Mouse (Mus musculus): Measurements from ENCODE around the gene Efcab9. TPM values are rescaled to one million over a fixed set of nuclear protein-coding genes. Genes with fewer than 3 reads are reported as not detected.

Efcab9 gene
- polyA plus RNA-seq, 1 experiment from 2014 or later = 0.21 TPM

GRCm38 (mm10) chr11:32549236-32549635, 17.4 kb upstream of the Efcab9 start:
- no peak for TF ChIP-seq CTCF (IDR thresholded peaks at IDR 0.05; ENCODE audit: low read depth)
- no peak for TF ChIP-seq EP300 (IDR thresholded peaks at IDR 0.05; ENCODE audit: low read depth)
- WGBS (ENCODE audit: insufficient replicate concordance) = 87% methylated on average over 6 of the region's 6 CpGs
- Histone ChIP-seq H3K4me2 (ENCODE audit: low read depth, low read length) (no peak overlapping the region), H3K27me3 (ENCODE audit: insufficient read depth, low read length) (no peaks in the 10 kb centered on the region), H3K4me3 (ENCODE audit: low read depth, low read length) (no peak overlapping the region), H3K9ac (replicated peaks) (no peak overlapping the region), H3K27ac (ENCODE audit: low read depth) (no peak overlapping the region), H3K9me3 (ENCODE audit: low read length) (no peaks in the 10 kb centered on the region), H3K4me1 (ENCODE audit: insufficient read depth) (peaks cover 41% of the 10 kb centered on the region), H3K36me3 (replicated peaks; ENCODE audit: insufficient read depth, low read length) (peaks cover 2% of the 10 kb centered on the region; the same call in 1 of the 2 replicates)
- no peak for ATAC-seq
- DNase-seq = no peak

GRCm38 (mm10) chr11:32548240-32548639, 16.4 kb upstream of the Efcab9 start:
- H3K36me3 ChIP-seq (replicated peaks; ENCODE audit: insufficient read depth, low read length) = peaks cover 6% of the 10 kb centered on the region; the same call in 1 of the 2 replicates
- no peaks in the 10 kb centered on the region for H3K9me3 ChIP-seq (ENCODE audit: low read length)
- ATAC-seq (no peak), DNase-seq (no peak)
- H3K4me2 ChIP-seq (ENCODE audit: low read depth, low read length) = no peak overlapping the region
- H3K9ac ChIP-seq (replicated peaks) = no peak overlapping the region
- TF ChIP-seq EP300 (IDR thresholded peaks at IDR 0.05; ENCODE audit: low read depth) (no peak), CTCF (IDR thresholded peaks at IDR 0.05; ENCODE audit: low read depth) (no peak)
- peaks cover 41% of the 10 kb centered on the region for H3K4me1 ChIP-seq (ENCODE audit: insufficient read depth)
- 80% methylated on average over 4 of the region's 4 CpGs for WGBS (ENCODE audit: insufficient replicate concordance)
- H3K27ac ChIP-seq (ENCODE audit: low read depth) = no peak overlapping the region
- no peaks in the 10 kb centered on the region for H3K27me3 ChIP-seq (ENCODE audit: insufficient read depth, low read length)
- H3K4me3 ChIP-seq (ENCODE audit: low read depth, low read length) = no peak overlapping the region

GRCm38 (mm10) chr11:32547391-32547947, 15.6 kb upstream of the Efcab9 start:
- Histone ChIP-seq H3K4me1 (ENCODE audit: insufficient read depth) (peaks cover 39% of the 10 kb centered on the region), H3K9me3 (ENCODE audit: low read length) (no peaks in the 10 kb centered on the region), H3K4me3 (ENCODE audit: low read depth, low read length) (no peak overlapping the region), H3K9ac (replicated peaks) (no peak overlapping the region), H3K36me3 (replicated peaks; ENCODE audit: insufficient read depth, low read length) (peaks cover 6% of the 10 kb centered on the region; the same call in 1 of the 2 replicates), H3K27me3 (ENCODE audit: insufficient read depth, low read length) (no peaks in the 10 kb centered on the region), H3K27ac (ENCODE audit: low read depth) (no peak overlapping the region), H3K4me2 (ENCODE audit: low read depth, low read length) (no peak overlapping the region)
- DNase-seq (no peak), ATAC-seq (no peak)
- WGBS (ENCODE audit: insufficient replicate concordance) = 64% methylated on average over 10 of the region's 10 CpGs
- no peak for TF ChIP-seq CTCF (IDR thresholded peaks at IDR 0.05; ENCODE audit: low read depth)
- TF ChIP-seq EP300 (IDR thresholded peaks at IDR 0.05; ENCODE audit: low read depth) = no peak

- 75% methylated on average over 5 of the region's 5 CpGs for WGBS (ENCODE audit: insufficient replicate concordance)
- Histone ChIP-seq H3K4me2 (ENCODE audit: low read depth, low read length) (no peak overlapping the region), H3K27me3 (ENCODE audit: insufficient read depth, low read length) (no peaks in the 10 kb centered on the region), H3K9ac (replicated peaks) (no peak overlapping the region), H3K36me3 (replicated peaks; ENCODE audit: insufficient read depth, low read length) (peaks cover 6% of the 10 kb centered on the region; the same call in 1 of the 2 replicates), H3K9me3 (ENCODE audit: low read length) (no peaks in the 10 kb centered on the region), H3K27ac (ENCODE audit: low read depth) (no peak overlapping the region), H3K4me1 (ENCODE audit: insufficient read depth) (peaks cover 43% of the 10 kb centered on the region), H3K4me3 (ENCODE audit: low read depth, low read length) (no peak overlapping the region)
- ATAC-seq (no peak), DNase-seq (no peak)
- no peak for TF ChIP-seq EP300 (IDR thresholded peaks at IDR 0.05; ENCODE audit: low read depth)
- TF ChIP-seq CTCF (IDR thresholded peaks at IDR 0.05; ENCODE audit: low read depth) = no peak
Measured at GRCm38 (mm10) chr11:32546483-32546882, 14.6 kb upstream of the Efcab9 start.

GRCm38 (mm10) chr11:32545605-32546004, 13.7 kb upstream of the Efcab9 start:
- peaks cover 6% of the 10 kb centered on the region; the same call in 1 of the 2 replicates for H3K36me3 ChIP-seq (replicated peaks; ENCODE audit: insufficient read depth, low read length)
- no peak for TF ChIP-seq EP300 (IDR thresholded peaks at IDR 0.05; ENCODE audit: low read depth)
- no peak for TF ChIP-seq CTCF (IDR thresholded peaks at IDR 0.05; ENCODE audit: low read depth)
- no peaks in the 10 kb centered on the region for H3K27me3 ChIP-seq (ENCODE audit: insufficient read depth, low read length)
- 88% methylated on average over 12 of the region's 12 CpGs for WGBS (ENCODE audit: insufficient replicate concordance)
- H3K4me2 ChIP-seq (ENCODE audit: low read depth, low read length) = no peak overlapping the region
- peaks cover 44% of the 10 kb centered on the region for H3K4me1 ChIP-seq (ENCODE audit: insufficient read depth)
- DNase-seq (no peak), ATAC-seq (no peak)
- H3K9me3 ChIP-seq (ENCODE audit: low read length) = no peaks in the 10 kb centered on the region
- no peak overlapping the region for H3K9ac ChIP-seq (replicated peaks)
- H3K4me3 ChIP-seq (ENCODE audit: low read depth, low read length) = no peak overlapping the region
- H3K27ac ChIP-seq (ENCODE audit: low read depth) = no peak overlapping the region

- Histone ChIP-seq H3K9me3 (ENCODE audit: low read length) (no peaks in the 10 kb centered on the region), H3K4me1 (ENCODE audit: insufficient read depth) (peaks cover 44% of the 10 kb centered on the region), H3K9ac (replicated peaks) (no peak overlapping the region), H3K36me3 (replicated peaks; ENCODE audit: insufficient read depth, low read length) (peaks cover 6% of the 10 kb centered on the region; the same call in 1 of the 2 replicates), H3K4me2 (ENCODE audit: low read depth, low read length) (no peak overlapping the region), H3K4me3 (ENCODE audit: low read depth, low read length) (no peak overlapping the region), H3K27ac (ENCODE audit: low read depth) (no peak overlapping the region), H3K27me3 (ENCODE audit: insufficient read depth, low read length) (no peaks in the 10 kb centered on the region)
- 85% methylated on average over 5 of the region's 5 CpGs for WGBS (ENCODE audit: insufficient replicate concordance)
- ATAC-seq (no peak), DNase-seq (no peak)
- no peak for TF ChIP-seq CTCF (IDR thresholded peaks at IDR 0.05; ENCODE audit: low read depth)
Measured at GRCm38 (mm10) chr11:32544497-32544896, 12.6 kb upstream of the Efcab9 start.
